Mouse (Mus musculus): ENCODE measurements at regions not wholly inside any gene's neighbourhood (a gene's known extent, or its start where the extent isn't known, plus 50 kb on each side); places are given as distances from the start of the nearest gene placed in this dataset.

GRCm38 (mm10) chr1:144309901-144310300 is 60.9 kb upstream of the Rgs1 start:
- TF ChIP-seq CTCF (IDR thresholded peaks at IDR 0.05; ENCODE audit: low read depth, low read length) (no peak), POLR2AphosphoS5 (IDR thresholded peaks at IDR 0.05; ENCODE audit: insufficient replicate concordance, low read depth, low read length) (no peak), TAL1 (conservative IDR thresholded peaks at IDR 0.05; ENCODE audit: low read depth, low read length) (no peak)
